Mouse (Mus musculus) midbrain, embryonic 14.5 days (tissue): Measurements from ENCODE around the gene Gm45208. TPM values are rescaled to one million over a fixed set of nuclear protein-coding genes. Genes with fewer than 3 reads are reported as not detected.
"Not testable (repeated sequence)": the region's sequence is repeated elsewhere in the genome, so short reads cannot be mapped to it uniquely, and the experiment has no call there.

Source experiments
- ATAC-seq: fragments of 200-750 bp; cut with Nextera tagmentation; 2 replicates; pipeline ENCODE4 v1.8.0; 2017; ENCODE audit warnings: moderate number of reproducible peaks, moderate library complexity; ENCODE audit not compliant: low FRiP score, low TSS enrichment
- DNase-seq: peaks from one replicate; pipeline ENCODE4 v3.0.0-alpha.2; 2015
- H3K27ac ChIP-seq: fragments of 300-500 bp; sonication (generic); replicated peaks from 2 replicates; pipeline ENCODE4 v1.5.1; 2014; ENCODE audit warnings: mild to moderate bottlenecking, low read depth, low read length, moderate library complexity
- H3K27me3 ChIP-seq: fragments of 300-500 bp; sonication (generic); 2 replicates; pipeline ENCODE4 v1.6.1; 2014; ENCODE audit warnings: low read length, control low read depth, mixed read lengths; ENCODE audit not compliant: control insufficient read depth, insufficient read depth
- H3K36me3 ChIP-seq: fragments of 300-500 bp; sonication (generic); 2 replicates; pipeline ENCODE4 v1.6.1; 2014; ENCODE audit warnings: low read length, control low read depth; ENCODE audit not compliant: control insufficient read depth, insufficient read depth
- H3K4me1 ChIP-seq: fragments of 300-500 bp; sonication (generic); 2 replicates; pipeline ENCODE4 v1.6.1; 2014; ENCODE audit warnings: mild to moderate bottlenecking, antibody characterized with exemption, low read length, control low read depth; ENCODE audit not compliant: control insufficient read depth, insufficient read depth
- H3K4me2 ChIP-seq: fragments of 300-500 bp; sonication (generic); 2 replicates; pipeline ENCODE4 v1.6.1; 2014; ENCODE audit warnings: mild to moderate bottlenecking, low read length, moderate library complexity
- H3K4me3 ChIP-seq: fragments of 300-500 bp; sonication (generic); replicated peaks from 2 replicates; pipeline ENCODE4 v1.5.1; 2014; ENCODE audit warnings: low read depth, low read length
- H3K9ac ChIP-seq: fragments of 300-500 bp; sonication (generic); replicated peaks from 2 replicates; pipeline ENCODE4 v1.6.1; 2014; ENCODE audit warnings: mild to moderate bottlenecking, low read length, moderate library complexity
- H3K9me3 ChIP-seq: fragments of 300-500 bp; sonication (generic); 2 replicates; pipeline ENCODE4 v1.6.1; 2016; ENCODE audit warnings: low read length, control low read depth, mixed read lengths; ENCODE audit not compliant: control insufficient read depth
- WGBS: fragments of 180-500 bp; shearing (Covaris S2); extraction: QIAGEN DNeasy Blood & Tissue Kit; methylation state at CpG from one replicate; pipeline ENCODE4 v1.1.7; 2014; 5-methylcytosine and 5-hydroxymethylcytosine counted together
- polyA plus RNA-seq: library from polyadenylated mRNA; unstranded; fragments of >200 nt; fragmentation: Nextera tagmentation; extraction: Ambion mirVana; gene quantifications from 2 replicates; pipeline ENCODE4 v1.2.1, GENCODE M21; 2014

Gm45208 gene
- polyA plus RNA-seq, 1 experiment from 2014 or later = not detected

DNA sequence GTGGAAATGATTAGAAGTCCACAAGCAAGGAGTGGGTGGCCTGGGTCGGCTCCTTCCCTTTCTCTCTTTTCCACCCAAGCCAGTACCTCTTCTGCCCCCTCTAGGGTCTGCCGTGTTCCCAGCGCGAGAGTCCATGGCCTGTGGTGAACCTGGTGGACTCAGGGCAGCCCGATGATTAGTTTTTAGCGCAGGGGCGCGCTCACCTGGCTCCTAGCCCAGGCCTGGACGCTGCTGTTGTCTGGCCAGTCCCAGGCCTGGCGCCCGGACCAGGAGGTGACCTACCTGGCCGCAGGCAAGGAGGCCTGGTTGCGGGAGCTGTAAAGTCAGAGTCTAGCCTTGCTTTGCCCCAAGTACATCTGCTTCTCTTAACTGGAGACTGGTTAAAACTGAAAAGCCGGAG lies 41.2 kb upstream of the Gm45208 start, which contains the start of gene Magix:
TSS of gene Magix (minus strand) at position 388 of the 400 bp plus-strand sequence.
- Histone ChIP-seq H3K36me3 (no peaks in the 10 kb centered on the region), H3K4me3 (no peak within 1 kb of the TSS), H3K4me1 (no peaks in the 10 kb centered on the region), H3K9ac (no peak within 1 kb of the TSS), H3K4me2 (peak within 1 kb of the TSS; percentile 48), H3K27me3 (no peaks in the 10 kb centered on the region), H3K27ac (no peak within 1 kb of the TSS), H3K9me3 (no peaks in the 10 kb centered on the region)
- DNase-seq (no peak), ATAC-seq (no peak)
- WGBS = 72% methylated on average over 14 of the region's 14 CpGs

DNA sequence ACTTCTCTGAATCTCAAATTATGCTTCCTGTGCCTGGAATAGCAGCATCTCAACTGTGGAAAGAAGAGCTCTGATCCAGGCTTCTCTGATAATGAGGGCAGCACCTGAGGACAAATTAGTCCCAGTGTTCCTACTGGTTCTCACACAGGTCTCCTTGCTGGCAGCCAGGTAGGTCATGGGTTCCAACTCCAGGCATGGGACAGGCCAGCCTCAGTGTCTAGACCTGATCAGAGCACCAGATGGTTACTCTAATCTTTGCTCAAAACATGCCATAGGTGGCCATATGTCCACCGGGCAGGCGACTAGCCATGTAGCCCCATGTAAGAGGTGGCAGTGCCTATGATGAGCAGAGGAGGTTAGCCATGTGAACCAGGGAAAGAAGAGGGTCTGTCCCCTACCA lies 33.7 kb upstream of the Gm45208 start:
- no peak overlapping the region for H3K4me2 ChIP-seq
- no peaks in the 10 kb centered on the region for H3K4me1 ChIP-seq
- no peaks in the 10 kb centered on the region for H3K9me3 ChIP-seq
- no peak overlapping the region for H3K4me3 ChIP-seq
- ATAC-seq (no peak), DNase-seq (no peak)
- 94% methylated on average over 2 of the region's 2 CpGs for WGBS
- H3K36me3 ChIP-seq = no peaks in the 10 kb centered on the region
- H3K27me3 ChIP-seq = no peaks in the 10 kb centered on the region
- H3K9ac ChIP-seq = no peak overlapping the region
- H3K27ac ChIP-seq = no peak overlapping the region

DNA sequence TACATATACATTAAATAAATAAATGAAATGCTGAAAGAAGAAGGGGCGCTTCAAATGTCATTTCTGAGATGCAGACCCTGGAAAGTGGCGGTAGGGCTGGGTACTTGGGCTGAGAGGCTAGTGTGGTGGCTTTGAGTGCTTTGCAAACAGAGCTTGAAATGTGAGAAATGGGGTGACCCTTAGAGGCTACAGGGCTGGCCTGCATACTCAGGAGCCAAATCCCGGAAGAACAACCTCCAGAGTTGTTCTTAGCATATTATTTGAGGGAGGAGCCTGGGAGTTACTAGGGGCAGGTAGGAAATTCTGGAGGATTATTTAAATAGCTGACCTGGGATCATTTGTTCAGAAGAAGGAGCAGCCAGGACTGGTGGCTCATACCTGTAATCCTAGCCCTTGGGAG lies 31.6 kb upstream of the Gm45208 start:
- no peak for ATAC-seq
- H3K27me3 ChIP-seq = no peaks in the 10 kb centered on the region
- no peak for DNase-seq
- 65% methylated on average over 3 of the region's 3 CpGs for WGBS
- H3K4me2 ChIP-seq = no peak overlapping the region
- H3K4me3 ChIP-seq = no peak overlapping the region
- H3K36me3 ChIP-seq = no peaks in the 10 kb centered on the region
- H3K27ac ChIP-seq = no peak overlapping the region
- no peaks in the 10 kb centered on the region for H3K9me3 ChIP-seq
- no peak overlapping the region for H3K9ac ChIP-seq
- H3K4me1 ChIP-seq = no peaks in the 10 kb centered on the region

DNA sequence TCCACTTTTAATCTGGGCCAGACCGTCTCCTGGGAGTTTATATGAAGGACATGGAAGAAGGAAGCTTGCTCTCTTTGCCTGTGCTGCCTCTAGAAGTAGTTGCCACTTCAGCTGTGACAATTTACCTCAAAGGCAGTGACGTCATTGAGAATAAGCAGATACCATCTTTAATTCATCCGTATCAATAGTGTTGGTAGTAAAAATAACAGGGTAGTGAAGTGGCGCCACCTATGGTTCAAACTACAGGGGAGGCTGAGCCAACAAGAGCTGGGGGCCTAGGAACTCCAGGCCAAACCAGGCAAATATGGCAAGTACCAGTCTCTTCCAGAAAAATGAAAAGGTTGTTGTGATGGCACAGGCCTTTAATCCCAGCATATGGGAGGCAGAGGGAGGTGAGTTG lies 29.2 kb upstream of the Gm45208 start:
- WGBS = 42% methylated on average over 4 of the region's 4 CpGs
- H3K9me3 ChIP-seq = no peaks in the 10 kb centered on the region
- no peaks in the 10 kb centered on the region for H3K27me3 ChIP-seq
- no peak overlapping the region for H3K9ac ChIP-seq
- no peaks in the 10 kb centered on the region for H3K4me1 ChIP-seq
- H3K27ac ChIP-seq = no peak overlapping the region
- H3K4me3 ChIP-seq = no peak overlapping the region
- no peak overlapping the region for H3K4me2 ChIP-seq
- no peak for DNase-seq
- no peak for ATAC-seq
- no peaks in the 10 kb centered on the region for H3K36me3 ChIP-seq

DNA sequence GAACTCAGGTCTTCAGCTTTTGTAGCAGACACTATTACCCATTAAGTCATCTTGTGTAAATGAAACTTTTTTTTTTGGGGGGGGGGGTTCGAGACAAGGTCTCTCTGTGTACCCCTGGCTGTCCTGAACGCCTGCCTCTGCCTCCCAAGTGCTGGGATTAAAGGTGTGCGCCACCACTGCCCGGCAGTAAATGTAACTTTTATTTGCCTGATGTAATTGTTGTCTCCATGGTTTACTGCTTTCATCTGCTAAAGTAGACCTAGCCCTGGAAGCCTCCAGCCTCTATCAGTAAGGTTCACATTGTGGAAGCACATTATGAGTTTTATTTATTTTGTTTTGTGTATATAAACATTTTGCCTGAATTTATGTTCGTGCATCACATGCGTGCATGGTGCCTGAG lies 25.5 kb upstream of the Gm45208 start:
- DNase-seq (no peak), ATAC-seq (peak; percentile 49)
- Histone ChIP-seq H3K27me3 (no peaks in the 10 kb centered on the region), H3K4me3 (no peak overlapping the region), H3K36me3 (peaks cover 9% of the 10 kb centered on the region; the same call in 1 of the 2 replicates), H3K9me3 (no peaks in the 10 kb centered on the region), H3K27ac (no peak overlapping the region), H3K9ac (no peak overlapping the region), H3K4me1 (no peaks in the 10 kb centered on the region), H3K4me2 (peak overlapping the region; percentile 42)
- 53% methylated on average over 6 of the region's 6 CpGs for WGBS

DNA sequence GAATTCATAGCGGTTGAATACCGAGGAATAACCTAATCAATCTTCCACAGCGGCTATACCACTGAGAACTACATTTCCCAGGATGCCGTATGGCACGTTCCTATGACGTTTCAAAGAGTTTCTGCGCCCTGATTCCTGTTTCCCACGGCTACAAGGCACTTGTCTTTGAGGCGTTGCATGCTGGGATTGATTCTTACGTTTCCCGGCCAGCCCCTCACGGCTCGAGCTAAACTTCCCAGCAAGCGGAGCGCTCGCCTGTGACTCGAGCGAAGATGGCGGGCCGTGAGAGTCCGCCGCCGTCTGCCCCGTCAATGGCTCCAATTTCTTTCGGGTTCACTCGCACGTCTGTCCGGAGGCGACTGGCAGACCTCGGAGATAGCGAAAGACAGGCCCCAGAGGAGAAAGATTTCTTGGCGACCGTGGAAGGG lies 25.1 kb upstream of the Gm45208 start, which contains the start of gene Gpkow:
TSS of gene Gpkow (plus strand) at position 178 of the 428 bp plus-strand sequence.
- peaks cover 9% of the 10 kb centered on the region; the same call in 1 of the 2 replicates for H3K36me3 ChIP-seq
- no peaks in the 10 kb centered on the region for H3K27me3 ChIP-seq
- peak; percentile 94 for DNase-seq
- peak within 1 kb of the TSS; percentile 58 for H3K4me2 ChIP-seq
- no peak within 1 kb of the TSS for H3K27ac ChIP-seq
- H3K4me3 ChIP-seq = peak within 1 kb of the TSS; percentile 50
- peak within 1 kb of the TSS; percentile 43; the same call in 1 of the 2 replicates for H3K9ac ChIP-seq
- no peaks in the 10 kb centered on the region for H3K9me3 ChIP-seq
- WGBS = 20% methylated on average over 33 of the region's 33 CpGs
- no peaks in the 10 kb centered on the region for H3K4me1 ChIP-seq
- ATAC-seq = peak; percentile 95

DNA sequence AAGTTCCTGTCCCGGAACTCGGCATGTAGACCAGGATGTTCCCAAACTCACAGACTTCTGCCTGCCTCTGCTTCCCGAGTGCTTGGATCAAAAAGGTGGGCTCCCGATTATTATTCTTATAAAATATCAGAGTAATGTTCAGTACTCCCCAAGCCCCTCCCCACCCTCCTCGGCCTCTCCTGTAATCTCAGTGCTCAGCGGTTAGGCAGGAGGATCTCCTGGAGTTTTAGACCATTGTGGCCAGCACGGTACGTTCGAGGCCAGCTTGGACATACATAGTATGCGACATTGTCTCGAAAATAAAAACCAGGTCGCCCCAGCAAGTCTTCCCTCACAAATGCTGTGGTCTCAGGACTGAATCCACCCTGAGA lies 8.3 kb upstream of the Gm45208 start:
- Histone ChIP-seq H3K4me3 (peak overlapping the region; percentile 34), H3K4me2 (peak overlapping the region; percentile 53), H3K27ac (0 out of 2 replicates have a peak overlapping the region, but pooled peaks have one; percentile 26)
- H3K4me1 ChIP-seq, H3K9me3 ChIP-seq, DNase-seq, H3K27me3 ChIP-seq, H3K9ac ChIP-seq, H3K36me3 ChIP-seq: not testable (repeated sequence)
- WGBS = 38% methylated on average over 5 of the region's 12 CpGs
- peak; percentile 60; the same call in 1 of the 2 replicates for ATAC-seq

DNA sequence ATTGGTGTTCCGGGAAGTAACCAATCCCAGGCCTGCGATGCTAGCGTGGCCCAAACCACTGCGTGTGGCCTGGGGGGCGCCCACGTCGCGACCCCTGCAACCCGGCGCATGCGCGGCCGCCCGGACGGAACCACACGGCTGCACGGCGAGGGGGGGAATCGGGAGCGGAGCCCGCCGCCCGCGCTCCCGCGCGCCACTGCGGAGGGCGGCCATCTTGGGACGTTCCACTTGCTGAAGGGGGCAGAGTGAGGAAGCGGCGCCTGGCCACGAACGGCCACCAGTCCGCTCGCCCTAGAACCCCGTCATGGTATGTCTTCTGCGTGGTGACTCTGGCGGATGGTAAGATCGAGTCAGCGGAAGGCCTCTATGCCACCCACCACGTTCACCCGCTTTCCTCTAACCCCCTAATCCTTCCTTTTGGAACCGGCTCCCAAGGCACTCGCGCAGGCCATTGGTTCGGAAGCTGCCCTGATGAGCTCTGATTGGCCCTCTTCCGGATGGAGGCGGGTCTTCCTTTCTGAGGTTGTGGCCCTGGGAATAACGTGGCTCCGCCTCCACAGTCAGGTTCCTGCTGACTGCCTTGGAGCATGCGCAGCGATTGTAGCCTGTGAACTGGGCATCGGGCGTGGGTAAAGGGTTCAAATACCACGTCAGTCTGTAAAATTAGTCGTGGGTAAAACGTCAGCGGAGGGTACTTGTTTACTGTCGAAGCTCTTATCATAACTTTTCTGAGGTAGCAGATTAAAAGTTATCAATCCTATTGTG lies 7.7 kb upstream of the Gm45208 start, which contains the start of gene Wdr45:
TSS of gene Wdr45 (plus strand) at position 199 of the 765 bp plus-strand sequence.
- not testable (repeated sequence) for H3K4me1 ChIP-seq, H3K36me3 ChIP-seq, H3K27me3 ChIP-seq, H3K9me3 ChIP-seq, H3K9ac ChIP-seq
- WGBS = 26% methylated on average over 42 of the region's 60 CpGs
- Histone ChIP-seq H3K4me2 (peak within 1 kb of the TSS; percentile 53), H3K4me3 (peak within 1 kb of the TSS; percentile 34), H3K27ac (0 out of 2 replicates have a peak within 1 kb of the TSS, but pooled peaks have one; percentile 26)
- DNase-seq (peak; percentile 94), ATAC-seq (peak; percentile 96)

DNA sequence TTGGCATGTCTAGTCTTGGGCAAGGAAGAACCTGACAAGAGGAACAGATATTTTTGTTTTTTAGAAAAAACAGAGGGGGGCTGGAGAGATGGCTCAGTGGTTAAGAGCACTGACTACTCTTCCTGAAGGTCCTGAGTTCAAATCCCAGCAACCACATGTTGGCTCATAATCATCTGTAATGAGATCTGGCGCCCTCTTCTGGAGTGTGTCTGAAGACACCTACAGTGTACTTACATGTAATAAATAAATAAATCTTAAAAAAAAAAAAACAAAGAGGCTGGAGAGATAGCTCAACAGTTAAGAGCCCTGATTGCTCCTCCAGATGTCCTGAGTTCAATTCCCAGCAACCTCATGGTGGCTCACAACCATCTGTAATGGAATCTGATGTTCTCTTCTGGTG lies 6.0 kb upstream of the Gm45208 start:
- not testable (repeated sequence) for H3K27ac ChIP-seq, H3K9ac ChIP-seq, ATAC-seq, DNase-seq, H3K4me2 ChIP-seq, H3K9me3 ChIP-seq, H3K4me3 ChIP-seq, H3K36me3 ChIP-seq, H3K27me3 ChIP-seq, H3K4me1 ChIP-seq
- 32% methylated on average over 1 of the region's 1 CpGs for WGBS
